Mouse (Mus musculus) CH12.LX (cell line): ENCODE results near the gene Sv2a. TPM values are rescaled to one million over a fixed set of nuclear protein-coding genes. Genes with fewer than 3 reads are reported as not detected.

Source experiments
- DNase-seq: peaks from one replicate; pipeline ENCODE4 v3.0.0-alpha.2; 2013; ENCODE audit errors: extremely low read depth
- H3K27ac ChIP-seq: 2 replicates; pipeline ENCODE4 v1.5.1; 2012; ENCODE audit warnings: low read depth, mild to moderate bottlenecking, control low read depth, moderate library complexity; ENCODE audit not compliant: insufficient read depth
- H3K27me3 ChIP-seq: replicated peaks from 2 replicates; pipeline ENCODE3; 2012; ENCODE audit warnings: inconsistent platforms
- H3K36me3 ChIP-seq, 2 experiments: replicated peaks in 1 of 2; 2 replicates each; pipeline versions ENCODE3 to v1.6.1; 2012; ENCODE audit warnings: inconsistent platforms in 1 of 2, low read length in 1 of 2, mild to moderate bottlenecking in 1 of 2, mixed read lengths in 1 of 2, moderate library complexity in 1 of 2; ENCODE audit not compliant: control insufficient read depth in 1 of 2, insufficient read depth in 1 of 2
- H3K4me1 ChIP-seq, 2 experiments: 2 replicates each; pipeline ENCODE4 v1.6.1; 2012; ENCODE audit warnings: inconsistent platforms in 1 of 2, moderate library complexity in 1 of 2; ENCODE audit not compliant: insufficient read depth in 2 of 2, control insufficient read depth in 1 of 2
- H3K4me2 ChIP-seq: 2 replicates; pipeline ENCODE4 v1.6.1; 2012; ENCODE audit warnings: low read depth, mild to moderate bottlenecking, control low read depth; ENCODE audit not compliant: poor library complexity, insufficient read depth, severe bottlenecking
- H3K4me3 ChIP-seq, 3 experiments: fragments of 150-350 bp in 1 of 3; sonication (generic) in 1 of 3; replicated peaks in 1 of 3; 2 replicates each; pipeline versions ENCODE3 to v1.5.1; 2011 to 2012; ENCODE audit warnings: low read depth in 2 of 3, low read length in 2 of 3, mild to moderate bottlenecking in 2 of 3, moderate library complexity in 2 of 3, control low read depth in 1 of 3, improper control_type of control experiment in 1 of 3, inconsistent platforms in 1 of 3, mixed read lengths in 1 of 3; ENCODE audit not compliant: poor library complexity in 1 of 3
- H3K79me2 ChIP-seq: replicated peaks from 2 replicates; pipeline ENCODE4 v1.6.1; 2012; ENCODE audit warnings: mild to moderate bottlenecking, moderate library complexity; ENCODE audit not compliant: control insufficient read depth, poor library complexity, insufficient read depth, severe bottlenecking; ENCODE audit errors: extremely low read depth
- H3K9ac ChIP-seq: 2 replicates; pipeline ENCODE4 v1.6.1; 2012; ENCODE audit warnings: low read depth, mild to moderate bottlenecking, control low read depth, moderate library complexity; ENCODE audit not compliant: insufficient read depth
- H3K9me3 ChIP-seq: replicated peaks from 2 replicates; pipeline ENCODE3; 2012; ENCODE audit warnings: low read length, inconsistent platforms, mixed read lengths
- BHLHE40 ChIP-seq: IDR thresholded peaks from 2 replicates; pipeline ENCODE4 v1.6.1; 2011; ENCODE audit warnings: mild to moderate bottlenecking, low read depth, low read length, improper control_type of control experiment
- CHD1 ChIP-seq: IDR thresholded peaks from 2 replicates; pipeline ENCODE4 v1.6.1; 2012; ENCODE audit warnings: low read depth, low read length, improper control_type of control experiment, inconsistent platforms
- CHD2 ChIP-seq: IDR thresholded peaks from 2 replicates; pipeline ENCODE4 v1.6.1; 2011; ENCODE audit warnings: low read length, improper control_type of control experiment
- CTCF ChIP-seq, 2 experiments: IDR thresholded peaks in 1 of 2; conservative IDR thresholded peaks in 1 of 2; 2 replicates each; pipeline ENCODE4 v1.5.1; 2011 to 2012; ENCODE audit warnings: low read depth in 2 of 2, low read length in 2 of 2, improper control_type of control experiment in 1 of 2, inconsistent platforms in 1 of 2, mild to moderate bottlenecking in 1 of 2, moderate library complexity in 1 of 2
- E2F4 ChIP-seq: IDR thresholded peaks from 2 replicates; pipeline ENCODE4 v1.6.1; 2011; ENCODE audit warnings: low read depth, low read length, improper control_type of control experiment; ENCODE audit not compliant: insufficient replicate concordance
- ELF1 ChIP-seq: IDR thresholded peaks from 2 replicates; pipeline ENCODE4 v1.6.1; 2014; ENCODE audit warnings: low read depth, mild to moderate bottlenecking, inconsistent platforms, low read length, improper control_type of control experiment
- EP300 ChIP-seq: IDR thresholded peaks from 2 replicates; pipeline ENCODE4 v1.6.1; 2011; ENCODE audit warnings: low read length, improper control_type of control experiment
- ETS1 ChIP-seq: conservative IDR thresholded peaks from 2 replicates; pipeline ENCODE4 v1.6.1; 2012; ENCODE audit warnings: low read depth, mild to moderate bottlenecking, inconsistent platforms, low read length, improper control_type of control experiment, moderate library complexity
- HCFC1 ChIP-seq: IDR thresholded peaks from 2 replicates; pipeline ENCODE4 v1.6.1; 2012; ENCODE audit warnings: low read depth, mild to moderate bottlenecking, inconsistent platforms, low read length, improper control_type of control experiment
- JUND ChIP-seq: conservative IDR thresholded peaks from 2 replicates; pipeline ENCODE4 v1.6.1; 2011; ENCODE audit warnings: low read depth, low read length, improper control_type of control experiment
- KAT2A ChIP-seq: IDR thresholded peaks from 2 replicates; pipeline ENCODE4 v1.6.1; 2012; ENCODE audit warnings: low read length, improper control_type of control experiment, inconsistent platforms; ENCODE audit not compliant: insufficient replicate concordance
- MAX ChIP-seq: IDR thresholded peaks from 2 replicates; pipeline ENCODE4 v1.6.1; 2011; ENCODE audit warnings: low read length, improper control_type of control experiment
- MXI1 ChIP-seq: IDR thresholded peaks from 2 replicates; pipeline ENCODE4 v1.6.1; 2011; ENCODE audit warnings: mild to moderate bottlenecking, low read depth, low read length, improper control_type of control experiment
- MYC ChIP-seq: IDR thresholded peaks from 2 replicates; pipeline ENCODE4 v1.6.1; 2011; ENCODE audit warnings: low read depth, mild to moderate bottlenecking, improper control_type of control experiment, low read length
- NRF1 ChIP-seq: IDR thresholded peaks from 2 replicates; pipeline ENCODE4 v1.6.1; 2014; ENCODE audit warnings: low read depth, mild to moderate bottlenecking, inconsistent platforms, low read length, improper control_type of control experiment, moderate library complexity
- PAX5 ChIP-seq: IDR thresholded peaks from 2 replicates; pipeline ENCODE4 v1.6.1; 2012; ENCODE audit warnings: low read length, inconsistent platforms, mixed read lengths
- POLR2AphosphoS2 ChIP-seq: IDR thresholded peaks from 2 replicates; pipeline ENCODE4 v1.6.1; 2011; ENCODE audit warnings: low read depth, low read length, improper control_type of control experiment
- RAD21 ChIP-seq: IDR thresholded peaks from 2 replicates; pipeline ENCODE4 v1.6.1; 2011; ENCODE audit warnings: low read depth, mild to moderate bottlenecking, low read length, improper control_type of control experiment, moderate library complexity
- RCOR1 ChIP-seq: conservative IDR thresholded peaks from 2 replicates; pipeline ENCODE4 v1.6.1; 2012; ENCODE audit warnings: low read depth, mild to moderate bottlenecking, inconsistent platforms, low read length, improper control_type of control experiment
- SIN3A ChIP-seq: IDR thresholded peaks from 2 replicates; pipeline ENCODE4 v1.6.1; 2012; ENCODE audit warnings: low read length, improper control_type of control experiment, inconsistent platforms
- TBP ChIP-seq: conservative IDR thresholded peaks from 2 replicates; pipeline ENCODE4 v1.6.1; 2011; ENCODE audit warnings: low read depth, low read length, improper control_type of control experiment
- UBTF ChIP-seq: IDR thresholded peaks from 2 replicates; pipeline ENCODE4 v1.6.1; 2012; ENCODE audit warnings: low read depth, mild to moderate bottlenecking, inconsistent platforms, low read length, improper control_type of control experiment, moderate library complexity
- USF1 ChIP-seq: IDR thresholded peaks from 2 replicates; pipeline ENCODE4 v1.6.1; 2014; ENCODE audit warnings: low read depth, mild to moderate bottlenecking, inconsistent platforms, low read length, improper control_type of control experiment
- ZC3H11A ChIP-seq: IDR thresholded peaks from 2 replicates; pipeline ENCODE4 v1.6.1; 2012; ENCODE audit warnings: low read depth, mild to moderate bottlenecking, inconsistent platforms, low read length, improper control_type of control experiment
- ZKSCAN1 ChIP-seq: IDR thresholded peaks from 2 replicates; pipeline ENCODE4 v1.6.1; 2012; ENCODE audit warnings: low read depth, inconsistent platforms, low read length, improper control_type of control experiment, borderline replicate concordance
- ZMIZ1 ChIP-seq: IDR thresholded peaks from 2 replicates; pipeline ENCODE4 v1.6.1; 2012; ENCODE audit warnings: low read depth, mild to moderate bottlenecking, inconsistent platforms, low read length, improper control_type of control experiment
- ZNF384 ChIP-seq: IDR thresholded peaks from 2 replicates; pipeline ENCODE4 v1.6.1; 2012; ENCODE audit warnings: low read depth, low read length, improper control_type of control experiment, inconsistent platforms
- dilution Hi-C: fragments of 300-500 bp; cut with MboI; formaldehyde crosslinking; loops from 2 replicates; pipeline ENCODE4 v1.14.3; 2020; ENCODE audit warnings: low sequenced_read_pairs; ENCODE audit not compliant: extremely low pct_unique_long_range_greater_than_20kb, extremely low pct_ligation_motif_present
- in situ Hi-C: fragments of 300-500 bp; cut with MboI; formaldehyde crosslinking; loops from 3 replicates; pipeline ENCODE4 v1.14.3; 2019; ENCODE audit warnings: low sequenced_read_pairs, low pct_ligation_motif_present, low pct_unique_long_range_greater_than_20kb, mixed read lengths
- polyA plus RNA-seq: library from polyadenylated mRNA; unstranded; fragments of >175 nt; gene quantifications from 2 replicates; pipeline ENCODE4 v1.2.1, GENCODE M21; 2012; ENCODE audit warnings: low read depth; ENCODE audit not compliant: insufficient read length
- total RNA-seq, 2 experiments: library from RNA; depleted of rRNA; stranded (reverse); fragments of 300-350 nt in 1 of 2; fragments of >200 nt in 1 of 2; gene quantifications; 2 replicates each; pipeline ENCODE4 v1.2.3; 2012 to 2014

Gene Sv2a
- total and polyA plus RNA-seq, 3 experiments: 1.1 to 6.7 (median 4.0) TPM

DNA sequence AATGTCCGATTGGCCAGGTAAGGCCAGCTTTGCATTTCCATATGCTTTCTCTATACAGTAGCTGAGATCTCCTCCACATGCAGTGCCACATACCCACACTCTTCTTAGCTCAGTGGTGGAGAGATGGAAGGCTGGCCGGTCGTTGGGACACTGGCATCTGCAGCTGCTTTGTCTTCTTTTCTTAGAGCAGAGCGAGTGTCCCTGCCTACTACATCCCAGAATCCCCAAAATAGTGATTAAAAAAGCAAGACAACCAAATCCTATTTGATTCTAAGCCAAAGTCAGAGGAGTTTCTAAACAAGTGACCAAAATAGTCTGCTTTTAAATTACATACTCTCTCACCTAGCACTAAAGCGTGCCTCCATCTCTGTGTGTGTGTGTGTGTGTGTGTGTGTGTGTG lies 28.3 kb upstream of the Sv2a start:
- no peak for TF ChIP-seq RCOR1
- no peak for TF ChIP-seq HCFC1
- TF ChIP-seq ETS1: no peak
- no peak for TF ChIP-seq MXI1
- no peak for TF ChIP-seq E2F4
- no peak for TF ChIP-seq CHD1
- TF ChIP-seq ELF1: no peak
- TF ChIP-seq CHD2: no peak
- TF ChIP-seq MAX: no peak
- no peak for TF ChIP-seq UBTF
- peaks cover 4 to 20% of the 10 kb centered on the region in 2 experiments; a peak in 2 of 4 replicates for H3K4me1 ChIP-seq
- DNase-seq: no peak
- H3K4me2 ChIP-seq: no peak overlapping the region
- H3K4me3 ChIP-seq: no peak overlapping the region
- H3K27ac ChIP-seq: no peak overlapping the region
- no peaks in the 10 kb centered on the region for H3K9me3 ChIP-seq
- H3K79me2 ChIP-seq: no peaks in the 10 kb centered on the region
- peaks cover 53 to 92% of the 10 kb centered on the region in 2 experiments for H3K36me3 ChIP-seq
- in situ Hi-C loops (no loop called here), dilution Hi-C loops (no loop called here)
- H3K27me3 ChIP-seq: no peaks in the 10 kb centered on the region
- no peak overlapping the region for H3K9ac ChIP-seq

- Histone ChIP-seq H3K36me3 (peaks cover 46 to 65% of the 10 kb centered on the region in 2 experiments), H3K4me1 (peaks cover 9 to 27% of the 10 kb centered on the region in 2 experiments), H3K9me3 (no peaks in the 10 kb centered on the region), H3K27me3 (no peaks in the 10 kb centered on the region), H3K4me3 (no peak overlapping the region), H3K9ac (no peak overlapping the region), H3K79me2 (no peaks in the 10 kb centered on the region), H3K4me2 (no peak overlapping the region), H3K27ac (no peak overlapping the region)
- TF ChIP-seq USF1 (no peak), NRF1 (no peak), BHLHE40 (no peak), JUND (no peak), ZC3H11A (no peak), RAD21 (no peak), SIN3A (no peak), MYC (no peak), CTCF (conservative IDR thresholded peaks at IDR 0.05 in 1 of 2, IDR thresholded peaks at IDR 0.05 in 1 of 2; ENCODE audit: low read depth in 2 of 2, low read length in 2 of 2) (no peak), ZMIZ1 (no peak), KAT2A (no peak), EP300 (no peak), TBP (no peak), ZNF384 (no peak), CHD1 (no peak), POLR2AphosphoS2 (no peak), MXI1 (no peak), PAX5 (no peak), ELF1 (no peak), ZKSCAN1 (no peak)
- dilution Hi-C loops: no loop called here
- in situ Hi-C loops: no loop called here
- DNase-seq: no peak
These were observed 25.4 kb upstream of the Sv2a start for GRCm38 (mm10) chr3:96155501-96155900.
